24 mouse cellular contexts compared by ENCODE assay signal in the genomic region with DNA sequence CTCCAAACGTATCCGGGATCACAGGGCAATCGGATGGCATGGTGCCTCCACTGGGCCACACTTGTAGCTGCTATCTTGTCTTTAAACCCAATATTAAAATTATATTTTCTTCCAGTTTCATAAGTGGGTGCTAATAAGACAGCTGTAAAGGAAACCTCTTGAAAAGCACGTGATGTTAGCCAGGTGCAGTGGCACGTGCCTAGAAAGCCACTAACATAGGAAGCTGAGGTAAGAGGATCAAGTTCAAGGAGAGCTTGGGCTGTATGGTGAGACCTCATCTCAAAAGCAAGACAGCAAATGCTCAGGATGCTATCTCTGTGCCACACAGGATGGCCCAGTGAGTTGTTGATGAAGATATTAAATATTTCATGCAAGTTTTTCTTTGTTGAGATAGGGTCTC.
"Had no signal": no experiment of that assay in that cellular context is flagged by ENCODE, and none has a peak within 500 bp of the region (broad histone marks: within the 10 kb centered on the region; RNA-seq: fewer than 3 reads in every experiment).

No protein-coding gene starts in this region.

- H3K4me1 ChIP-seq: heart, embryonic 12.5 days; hindbrain, embryonic 10.5 days; hindbrain, embryonic 12.5 days; limb, embryonic 13.5 days; limb, embryonic 15.5 days had no signal

- H3K4me3 ChIP-seq: gastrocnemius, adult 2 months; heart, adult 2 months; heart, embryonic 12.5 days; hindbrain, embryonic 10.5 days; hindbrain, embryonic 12.5 days; kidney, embryonic 15.5 days; limb, embryonic 13.5 days; limb, embryonic 15.5 days had no signal

- H3K9me3 ChIP-seq: hindbrain, embryonic 10.5 days; hindbrain, embryonic 12.5 days; kidney, embryonic 15.5 days; limb, embryonic 13.5 days; limb, embryonic 15.5 days had no signal

- ATAC-seq: hindbrain, embryonic 16.5 days; intestine, embryonic 16.5 days had no signal

- H3K27me3 ChIP-seq: heart, embryonic 12.5 days; hindbrain, embryonic 12.5 days; kidney, embryonic 15.5 days; limb, embryonic 13.5 days; limb, embryonic 15.5 days had no signal

- H3K9ac ChIP-seq: heart, embryonic 12.5 days; hindbrain, embryonic 12.5 days; hindbrain, embryonic 14.5 days; kidney, embryonic 15.5 days; limb, embryonic 13.5 days; limb, embryonic 15.5 days had no signal

- H3K27ac ChIP-seq: gastrocnemius, adult 2 months; heart, adult 2 months; hindbrain, embryonic 10.5 days; hindbrain, embryonic 12.5 days; hindbrain, embryonic 14.5 days; kidney, embryonic 15.5 days; kidney, postnatal 0 days; limb, embryonic 13.5 days; limb, embryonic 15.5 days had no signal

- H3K4me2 ChIP-seq: heart, embryonic 12.5 days; hindbrain, embryonic 12.5 days; hindbrain, embryonic 14.5 days; kidney, embryonic 15.5 days; limb, embryonic 13.5 days; limb, embryonic 15.5 days had no signal

- H3K36me3 ChIP-seq: heart, embryonic 12.5 days; hindbrain, embryonic 10.5 days; hindbrain, embryonic 12.5 days; kidney, embryonic 15.5 days; limb, embryonic 13.5 days; limb, embryonic 15.5 days had no signal

- DNase-seq: gastrocnemius, adult 2 months; gastrocnemius, postnatal 10 days; gastrocnemius, postnatal 25 days; heart, adult 2 months; heart, postnatal 10 days; heart, postnatal 4 days; kidney, adult 11 months; kidney, adult 2 months; kidney, adult 9 months; kidney, postnatal 14 days; kidney, postnatal 36 days; layer of hippocampus, adult 9-11 months; layer of hippocampus, postnatal 36 days; left cerebral cortex, postnatal 4 days had no signal
